Mouse (Mus musculus) kidney, postnatal 0 days (tissue): ENCODE data around the gene Fgf22. TPM values are rescaled to one million over a fixed set of nuclear protein-coding genes. Genes with fewer than 3 reads are reported as not detected.

ENCODE experiments used
- ATAC-seq: fragments of 200-750 bp; cut with Nextera tagmentation; replicated peaks from 2 replicates; pipeline ENCODE4 v1.8.0; 2017; ENCODE audit warnings: low read depth, moderate number of reproducible peaks, moderate TSS enrichment, moderate library complexity; ENCODE audit not compliant: low FRiP score
- DNase-seq: peaks from one replicate; pipeline ENCODE4 v3.0.0-alpha.2; 2016; ENCODE audit warnings: low spot score
- H3K27ac ChIP-seq: fragments of 300-500 bp; sonication (generic); 2 replicates; pipeline ENCODE4 v1.5.1; 2014; ENCODE audit warnings: mild to moderate bottlenecking
- H3K27me3 ChIP-seq: fragments of 300-500 bp; sonication (generic); 2 replicates; pipeline ENCODE4 v1.6.1; 2014; ENCODE audit warnings: low read length, mixed read lengths; ENCODE audit not compliant: insufficient read depth
- H3K36me3 ChIP-seq: fragments of 300-500 bp; sonication (generic); 2 replicates; pipeline ENCODE4 v1.6.1; 2014; ENCODE audit warnings: low read length, mixed read lengths; ENCODE audit not compliant: insufficient read depth
- H3K4me1 ChIP-seq: fragments of 300-500 bp; sonication (generic); replicated peaks from 2 replicates; pipeline ENCODE4 v1.6.1; 2014; ENCODE audit warnings: antibody characterized with exemption, low read length, mixed read lengths; ENCODE audit not compliant: insufficient read depth
- H3K4me2 ChIP-seq: fragments of 300-500 bp; sonication (generic); 2 replicates; pipeline ENCODE4 v1.6.1; 2014; ENCODE audit warnings: mild to moderate bottlenecking, low read length, moderate library complexity, mixed read lengths
- H3K4me3 ChIP-seq: fragments of 300-500 bp; sonication (generic); replicated peaks from 2 replicates; pipeline ENCODE4 v1.5.1; 2014; ENCODE audit warnings: low read depth, low read length
- H3K9ac ChIP-seq: fragments of 300-500 bp; sonication (generic); 2 replicates; pipeline ENCODE4 v1.6.1; 2014; ENCODE audit warnings: low read depth, low read length
- H3K9me3 ChIP-seq: fragments of 300-500 bp; sonication (generic); replicated peaks from 2 replicates; pipeline ENCODE4 v1.6.1; 2016; ENCODE audit warnings: low read length, inconsistent platforms, mixed read lengths
- CTCF ChIP-seq: IDR thresholded peaks from 2 replicates; pipeline ENCODE4 v1.5.1; 2016; ENCODE audit warnings: antibody characterized with exemption, low read depth, mild to moderate bottlenecking, moderate library complexity
- WGBS: fragments of 180-500 bp; shearing (Covaris S2); extraction: QIAGEN DNeasy Blood & Tissue Kit; methylation state at CpG from one replicate; pipeline ENCODE4 v1.1.7; 2014; 5-methylcytosine and 5-hydroxymethylcytosine counted together
- polyA plus RNA-seq: library from polyadenylated mRNA; unstranded; fragments of >200 nt; fragmentation: Nextera tagmentation; extraction: Ambion mirVana; gene quantifications from 2 replicates; pipeline ENCODE4 v1.2.1, GENCODE M21; 2015

Gene Fgf22
- polyA plus RNA-seq, 1 experiment from 2014 or later: 0.11 TPM

- ATAC-seq: no peak
- TF ChIP-seq CTCF: no peak
- peaks cover 47% of the 10 kb centered on the region for H3K4me1 ChIP-seq
Measured at GRCm38 (mm10) chr10:79805636-79806035, 50.8 kb downstream of the Fgf22 start.

GRCm38 (mm10) chr10:79806331-79806730, 51.5 kb downstream of the Fgf22 start:
- TF ChIP-seq CTCF: no peak
- H3K36me3 ChIP-seq: peaks cover 13% of the 10 kb centered on the region
- H3K27me3 ChIP-seq: no peaks in the 10 kb centered on the region
- peak overlapping the region; percentile 50; the same call in 1 of the 2 replicates for H3K27ac ChIP-seq
- no peak for DNase-seq
- 73% methylated on average over 9 of the region's 9 CpGs for WGBS
- ATAC-seq: no peak
- 0 out of 2 replicates have a peak overlapping the region, but pooled peaks have one; percentile 8 for H3K9ac ChIP-seq
- H3K9me3 ChIP-seq: no peaks in the 10 kb centered on the region
- no peak overlapping the region for H3K4me3 ChIP-seq
- peaks cover 43% of the 10 kb centered on the region for H3K4me1 ChIP-seq
- 0 out of 2 replicates have a peak overlapping the region, but pooled peaks have one; percentile 7 for H3K4me2 ChIP-seq

More at GRCm38 (mm10) chr10:79805636-79806035, 50.8 kb downstream of the Fgf22 start:
- H3K4me2 ChIP-seq: peak overlapping the region; percentile 7; the same call in 1 of the 2 replicates
- H3K36me3 ChIP-seq: peaks cover 11% of the 10 kb centered on the region
- H3K9me3 ChIP-seq: no peaks in the 10 kb centered on the region
- 22% methylated on average over 11 of the region's 11 CpGs for WGBS
- H3K27me3 ChIP-seq: no peaks in the 10 kb centered on the region
- no peak overlapping the region for H3K9ac ChIP-seq
- no peak overlapping the region for H3K4me3 ChIP-seq
- DNase-seq: peak; percentile 43
- H3K27ac ChIP-seq: peak overlapping the region; percentile 50; the same call in 1 of the 2 replicates

GRCm38 (mm10) chr10:79806972-79807371, 52.1 kb downstream of the Fgf22 start:
- peak overlapping the region; percentile 11; the same call in 1 of the 2 replicates for H3K27ac ChIP-seq
- no peak for DNase-seq
- no peak for TF ChIP-seq CTCF
- 0 out of 2 replicates have a peak, but pooled peaks have one; percentile 15 for ATAC-seq
- no peaks in the 10 kb centered on the region for H3K9me3 ChIP-seq
- H3K9ac ChIP-seq: no peak overlapping the region
- H3K4me2 ChIP-seq: no peak overlapping the region
- H3K27me3 ChIP-seq: no peaks in the 10 kb centered on the region
- WGBS: 66% methylated on average over 10 of the region's 10 CpGs
- H3K36me3 ChIP-seq: peaks cover 19% of the 10 kb centered on the region
- no peak overlapping the region for H3K4me3 ChIP-seq
- H3K4me1 ChIP-seq: peaks cover 39% of the 10 kb centered on the region

GRCm38 (mm10) chr10:79807826-79808225, 53.0 kb downstream of the Fgf22 start:
- no peak overlapping the region for H3K4me3 ChIP-seq
- TF ChIP-seq CTCF: no peak
- H3K4me2 ChIP-seq: no peak overlapping the region
- peak overlapping the region; percentile 69 for H3K27ac ChIP-seq
- peaks cover 19% of the 10 kb centered on the region for H3K36me3 ChIP-seq
- no peak overlapping the region for H3K9ac ChIP-seq
- WGBS: 47% methylated on average over 11 of the region's 11 CpGs
- H3K9me3 ChIP-seq: no peaks in the 10 kb centered on the region
- peaks cover 30% of the 10 kb centered on the region for H3K4me1 ChIP-seq
- DNase-seq (peak; percentile 34), ATAC-seq (no peak)
- H3K27me3 ChIP-seq: no peaks in the 10 kb centered on the region

Other genes with a start within 250 kb of the Fgf22 start
- 67.0 and 68.9 TPM in 2 replicates for gene Plpp2, start 221.3 kb upstream of the Fgf22 start, polyA plus RNA-seq
- gene Mier2, start 199.9 kb upstream of the Fgf22 start, polyA plus RNA-seq: 27.4 and 29.4 TPM in 2 replicates
- gene Theg, start 167.7 kb upstream of the Fgf22 start, polyA plus RNA-seq: not detected in 2 replicates
- 0.03 TPM in 1 of 2 replicates, not detected in the other for gene C2cd4c, start 141.1 kb upstream of the Fgf22 start, polyA plus RNA-seq
- gene Shc2, start 117.2 kb upstream of the Fgf22 start, polyA plus RNA-seq: 5.4 TPM in 2 replicates
- not detected in 2 replicates for gene Odf3l2, start 109.3 kb upstream of the Fgf22 start, polyA plus RNA-seq
- 1.5 TPM in 2 replicates for gene Madcam1, start 90.5 kb upstream of the Fgf22 start, polyA plus RNA-seq
- 82.5 and 84.9 TPM in 2 replicates for gene Tpgs1, start 85.7 kb upstream of the Fgf22 start, polyA plus RNA-seq
- 68.1 and 75.7 TPM in 2 replicates for gene Cdc34, start 72.9 kb upstream of the Fgf22 start, polyA plus RNA-seq
- gene Gzmm, start 66.1 kb upstream of the Fgf22 start, polyA plus RNA-seq: 0.34 and 0.50 TPM in 2 replicates
- 1,067 and 1,079 TPM in 2 replicates for gene Bsg, start 50.6 kb upstream of the Fgf22 start, polyA plus RNA-seq
- 0.17 and 0.28 TPM in 2 replicates for gene Hcn2, start 38.4 kb upstream of the Fgf22 start, polyA plus RNA-seq
- 37.9 and 38.5 TPM in 2 replicates for gene Polrmt, start 8.5 kb upstream of the Fgf22 start, polyA plus RNA-seq
- gene Rnf126, start 11.9 kb downstream of the Fgf22 start, polyA plus RNA-seq: 74.5 and 82.4 TPM in 2 replicates
- gene Fstl3, start 22.2 kb downstream of the Fgf22 start, polyA plus RNA-seq: 32.9 and 38.7 TPM in 2 replicates
- gene Prss57, start 35.9 kb downstream of the Fgf22 start, polyA plus RNA-seq: 0.04 and 0.06 TPM in 2 replicates
- 132 and 152 TPM in 2 replicates for gene Palm, start 38.5 kb downstream of the Fgf22 start, polyA plus RNA-seq
- gene Misp, start 65.9 kb downstream of the Fgf22 start, polyA plus RNA-seq: 24.5 and 24.8 TPM in 2 replicates
- 220 and 238 TPM in 2 replicates for gene Ptbp1, start 99.4 kb downstream of the Fgf22 start, polyA plus RNA-seq
- 6.5 and 7.9 TPM in 2 replicates for gene Prtn3, start 119.4 kb downstream of the Fgf22 start, polyA plus RNA-seq
- gene Plppr3, start 119.6 kb downstream of the Fgf22 start, polyA plus RNA-seq: 37.0 and 41.5 TPM in 2 replicates
- gene Elane, start 131.2 kb downstream of the Fgf22 start, polyA plus RNA-seq: 0.14 TPM in 1 of 2 replicates, not detected in the other
- 0.13 TPM in 1 of 2 replicates, not detected in the other for gene Cfd, start 135.8 kb downstream of the Fgf22 start, polyA plus RNA-seq
- 44.9 and 49.0 TPM in 2 replicates for gene Med16, start 153.8 kb downstream of the Fgf22 start, polyA plus RNA-seq
- gene Gm26602, start 155.8 kb downstream of the Fgf22 start, polyA plus RNA-seq: 4.8 and 21.6 TPM in 2 replicates
- gene Kiss1r, start 161.9 kb downstream of the Fgf22 start, polyA plus RNA-seq: 1.6 and 1.8 TPM in 2 replicates
- 120 and 137 TPM in 2 replicates for gene R3hdm4, start 166.1 kb downstream of the Fgf22 start, polyA plus RNA-seq
- gene Arid3a, start 172.0 kb downstream of the Fgf22 start, polyA plus RNA-seq: 4.1 and 4.5 TPM in 2 replicates
- 78.9 and 81.9 TPM in 2 replicates for gene Wdr18, start 205.1 kb downstream of the Fgf22 start, polyA plus RNA-seq
- 0.17 and 0.20 TPM in 2 replicates for gene Grin3b, start 215.6 kb downstream of the Fgf22 start, polyA plus RNA-seq
- 23.7 and 26.6 TPM in 2 replicates for gene Tmem259, start 229.3 kb downstream of the Fgf22 start, polyA plus RNA-seq
- 221 and 261 TPM in 2 replicates for gene Cnn2, start 233.5 kb downstream of the Fgf22 start, polyA plus RNA-seq
- gene Abca7, start 241.4 kb downstream of the Fgf22 start, polyA plus RNA-seq: 2.4 and 2.6 TPM in 2 replicates